Comparison of ENCODE assay signal across 8 mouse cellular contexts in genomic region chr4:152286887-152287286, GRCm38 (mm10). TPM values are rescaled to one million over a fixed set of nuclear protein-coding genes. Genes with fewer than 3 reads are reported as not detected.
DNase-seq lines count a peak whose midpoint lies in the region; ATAC-seq and TF ChIP-seq lines count a peak whose summit lies in the region.

No protein-coding gene starts in this region.

- no peak for TF ChIP-seq CTCF in heart, adult 2 months (IDR thresholded peaks at IDR 0.05)
- no peak for TF ChIP-seq CTCF in forebrain, postnatal 0 days (IDR thresholded peaks at IDR 0.05; ENCODE audit: low read depth)
- no peak for TF ChIP-seq CTCF in kidney, adult 2 months (conservative IDR thresholded peaks at IDR 0.05; ENCODE audit: insufficient read depth, insufficient read length, low read depth, low read length)
- TF ChIP-seq CTCF in layer of hippocampus, adult 2 months (conservative IDR thresholded peaks at IDR 0.05), result no peak

- TF ChIP-seq EP300 in heart, adult 2 months (IDR thresholded peaks at IDR 0.05; ENCODE audit: insufficient read depth, low read depth, low read length), result no peak

- H3K9ac ChIP-seq in heart, adult 2 months (ENCODE audit: low read depth, low read length), result no peak overlapping the region
- no peak overlapping the region for H3K9ac ChIP-seq in heart, embryonic 11.5 days (ENCODE audit: low read depth, low read length)
- peak overlapping the region; percentile 57 for H3K9ac ChIP-seq in forebrain, postnatal 0 days
- H3K9ac ChIP-seq in stomach, embryonic 16.5 days (ENCODE audit: low read length), result no peak overlapping the region

- no peaks in the 10 kb centered on the region for H3K79me2 ChIP-seq in heart, adult 2 months (replicated peaks; ENCODE audit: control insufficient read depth, insufficient read depth, low read length)

- H3K27ac ChIP-seq in heart, adult 2 months, result no peak overlapping the region
- no peak overlapping the region for H3K27ac ChIP-seq in heart, embryonic 11.5 days (ENCODE audit: low read depth, low read length)
- no peak overlapping the region for H3K27ac ChIP-seq in forebrain, postnatal 0 days (ENCODE audit: low read depth, low read length)
- H3K27ac ChIP-seq in kidney, adult 2 months (ENCODE audit: insufficient read depth, low read depth, low read length), result no peak overlapping the region
- no peak overlapping the region for H3K27ac ChIP-seq in stomach, embryonic 16.5 days (ENCODE audit: low read length)
- H3K27ac ChIP-seq in layer of hippocampus, adult 2 months, result no peak overlapping the region

- 6% methylated on average over 26 of the region's 26 CpGs for WGBS in heart, adult 2 months
- 6% methylated on average over 26 of the region's 26 CpGs for WGBS in heart, embryonic 11.5 days (ENCODE audit: insufficient replicate concordance)
- 5% methylated on average over 26 of the region's 26 CpGs for WGBS in forebrain, postnatal 0 days
- 5% methylated on average over 26 of the region's 26 CpGs for WGBS in kidney, adult 2 months
- 4% methylated on average over 26 of the region's 26 CpGs for WGBS in stomach, embryonic 16.5 days

- intact Hi-C loops in heart, adult 2 months (cut with DNase I), result no loop called here

- no peak overlapping the region for H3K4me2 ChIP-seq in heart, embryonic 11.5 days
- peak overlapping the region; percentile 76 for H3K4me2 ChIP-seq in forebrain, postnatal 0 days (ENCODE audit: low read depth)
- H3K4me2 ChIP-seq in stomach, embryonic 16.5 days (ENCODE audit: low read depth, low read length), result peak overlapping the region; percentile 42; the same call in 1 of the 2 replicates

- ATAC-seq in heart, embryonic 11.5 days (replicated peaks; ENCODE audit: insufficient number of reproducible peaks, low FRiP score, low TSS enrichment), result no peak
- no peak for ATAC-seq in forebrain, postnatal 0 days
- ATAC-seq in stomach, embryonic 16.5 days (ENCODE audit: insufficient read depth, low FRiP score), result no peak

- H3K4me1 ChIP-seq in heart, adult 2 months (ENCODE audit: control insufficient read depth, insufficient read depth, low read length), result no peaks in the 10 kb centered on the region
- peaks cover 11% of the 10 kb centered on the region for H3K4me1 ChIP-seq in heart, embryonic 11.5 days (ENCODE audit: control insufficient read depth, insufficient read depth, low read length)
- peaks cover 14% of the 10 kb centered on the region; the same call in 1 of the 2 replicates for H3K4me1 ChIP-seq in forebrain, postnatal 0 days (ENCODE audit: insufficient read depth)
- H3K4me1 ChIP-seq in kidney, adult 2 months (ENCODE audit: control insufficient read depth, insufficient read depth, low read length), result no peaks in the 10 kb centered on the region
- peaks cover 41% of the 10 kb centered on the region for H3K4me1 ChIP-seq in megakaryocyte, embryonic 14.5 days
- H3K4me1 ChIP-seq in stomach, embryonic 16.5 days (ENCODE audit: control insufficient read depth, insufficient read depth, low read length), result peaks cover 28% of the 10 kb centered on the region; the same call in 1 of the 2 replicates

- H3K9me3 ChIP-seq in heart, embryonic 11.5 days (replicated peaks; ENCODE audit: control insufficient read depth, low read length), result no peaks in the 10 kb centered on the region
- no peaks in the 10 kb centered on the region for H3K9me3 ChIP-seq in forebrain, postnatal 0 days (ENCODE audit: low read length)
- no peaks in the 10 kb centered on the region; the same call in 1 of the 2 replicates for H3K9me3 ChIP-seq in megakaryocyte, embryonic 14.5 days
- no peaks in the 10 kb centered on the region for H3K9me3 ChIP-seq in stomach, embryonic 16.5 days (replicated peaks; ENCODE audit: control insufficient read depth, low read length)

- peak; percentile 57 to 76 for DNase-seq in heart, adult 2 months
- DNase-seq in adrenal gland, postnatal 25 days, result peak; percentile 79
- DNase-seq in forebrain, postnatal 0 days, result no peak
- DNase-seq in kidney, adult 2 months, result peak; percentile 73
- no peak for DNase-seq in layer of hippocampus, adult 2 months (ENCODE audit: low spot score in 2 of 2)

- H3K36me3 ChIP-seq in heart, adult 2 months (ENCODE audit: control insufficient read depth, insufficient read depth, low read length), result no peaks in the 10 kb centered on the region
- no peaks in the 10 kb centered on the region for H3K36me3 ChIP-seq in heart, embryonic 11.5 days (ENCODE audit: control insufficient read depth, insufficient read depth, low read length)
- no peaks in the 10 kb centered on the region for H3K36me3 ChIP-seq in forebrain, postnatal 0 days (ENCODE audit: insufficient read depth)
- H3K36me3 ChIP-seq in kidney, adult 2 months (ENCODE audit: control insufficient read depth, insufficient read depth, low read length), result no peaks in the 10 kb centered on the region
- no peaks in the 10 kb centered on the region for H3K36me3 ChIP-seq in megakaryocyte, embryonic 14.5 days (replicated peaks; ENCODE audit: low read length)
- H3K36me3 ChIP-seq in stomach, embryonic 16.5 days (ENCODE audit: control insufficient read depth, insufficient read depth, low read length), result no peaks in the 10 kb centered on the region

- peaks cover 19% of the 10 kb centered on the region for H3K27me3 ChIP-seq in heart, adult 2 months (ENCODE audit: control insufficient read depth, insufficient read depth, low read length)
- H3K27me3 ChIP-seq in heart, embryonic 11.5 days (ENCODE audit: control insufficient read depth, insufficient read depth, low read length), result peaks cover 91% of the 10 kb centered on the region
- H3K27me3 ChIP-seq in forebrain, postnatal 0 days (ENCODE audit: insufficient read depth, low read length), result peaks cover 64% of the 10 kb centered on the region
- H3K27me3 ChIP-seq in kidney, adult 2 months (replicated peaks; ENCODE audit: control insufficient read depth, insufficient read depth, low read length), result no peaks in the 10 kb centered on the region
- peaks cover 93% of the 10 kb centered on the region for H3K27me3 ChIP-seq in megakaryocyte, embryonic 14.5 days (replicated peaks)
- H3K27me3 ChIP-seq in stomach, embryonic 16.5 days (ENCODE audit: control insufficient read depth, insufficient read depth, low read length), result peaks cover 85% of the 10 kb centered on the region

- no peak for TF ChIP-seq POLR2A in heart, adult 2 months (IDR thresholded peaks at IDR 0.05; ENCODE audit: insufficient read depth, low read depth, low read length)
- TF ChIP-seq POLR2A in kidney, adult 2 months (IDR thresholded peaks at IDR 0.05; ENCODE audit: low read depth, low read length), result no peak

- H3K4me3 ChIP-seq in heart, adult 2 months, result no peak overlapping the region
- H3K4me3 ChIP-seq in heart, embryonic 11.5 days (ENCODE audit: low read depth, low read length), result no peak overlapping the region
- H3K4me3 ChIP-seq in forebrain, postnatal 0 days (ENCODE audit: low read depth, low read length), result peak overlapping the region; percentile 37
- no peak overlapping the region for H3K4me3 ChIP-seq in kidney, adult 2 months (ENCODE audit: insufficient read depth, low read depth, low read length)
- peak overlapping the region; percentile 1 for H3K4me3 ChIP-seq in megakaryocyte, embryonic 14.5 days (replicated peaks)
- H3K4me3 ChIP-seq in stomach, embryonic 16.5 days (replicated peaks; ENCODE audit: low read length), result no peak overlapping the region
- H3K4me3 ChIP-seq in layer of hippocampus, adult 2 months, result no peak overlapping the region

RNA-seq across cellular contexts. Expression of gene Hes3, which starts 4.6 kb away (rescaled TPM):
- not detected for total RNA-seq in heart, adult 2 months (2021)
- not detected in 2 replicates for polyA plus RNA-seq in heart, adult 2 months (2012; rRNA removed)
- not detected in 2 replicates for polyA plus RNA-seq in heart, embryonic 11.5 days (2014; fragmentation: Nextera tagmentation; extraction: Ambion mirVana)
- total RNA-seq in adrenal gland, postnatal 25 days (2021), result not detected in 2 replicates
- 0.57 TPM in 1 of 2 replicates, not detected in the other for total RNA-seq in forebrain, postnatal 0 days (2014; rRNA removed)
- polyA plus RNA-seq in forebrain, postnatal 0 days (2015; fragmentation: Nextera tagmentation; extraction: Ambion mirVana), result 0.13 TPM in 1 of 2 replicates, not detected in the other
- polyA plus RNA-seq in kidney, adult 2 months (2012; rRNA removed), result not detected in 2 replicates
- not detected in 2 replicates for polyA plus RNA-seq in megakaryocyte, embryonic 14.5 days (2012; ENCODE audit: insufficient read depth, low replicate concordance)
- not detected in 2 replicates for polyA plus RNA-seq in stomach, embryonic 16.5 days (2015; fragmentation: Nextera tagmentation; extraction: Ambion mirVana)
- total RNA-seq in layer of hippocampus, adult 2 months (2021), result not detected

RNA-seq across cellular contexts. Expression of gene Icmt, which starts 10.1 kb away (rescaled TPM):
- 10 to 100 TPM; 26.4 to 28.2 TPM for total RNA-seq in heart, adult 2 months (2021)
- 17.7 and 27.2 TPM in 2 replicates for polyA plus RNA-seq in heart, adult 2 months (2012; rRNA removed)
- polyA plus RNA-seq in heart, embryonic 11.5 days (2014; fragmentation: Nextera tagmentation; extraction: Ambion mirVana), result 15.9 and 22.6 TPM in 2 replicates
- 44.9 and 48.7 TPM in 2 replicates for total RNA-seq in adrenal gland, postnatal 25 days (2021)
- total RNA-seq in forebrain, postnatal 0 days (2014; rRNA removed), result 24.4 and 28.5 TPM in 2 replicates
- polyA plus RNA-seq in forebrain, postnatal 0 days (2015; fragmentation: Nextera tagmentation; extraction: Ambion mirVana), result 9.8 and 12.7 TPM in 2 replicates
- 31.2 and 32.5 TPM in 2 replicates for polyA plus RNA-seq in kidney, adult 2 months (2012; rRNA removed)
- polyA plus RNA-seq in megakaryocyte, embryonic 14.5 days (2012; ENCODE audit: insufficient read depth, low replicate concordance), result 5.8 and 20.7 TPM in 2 replicates
- 20.1 and 20.8 TPM in 2 replicates for polyA plus RNA-seq in stomach, embryonic 16.5 days (2015; fragmentation: Nextera tagmentation; extraction: Ambion mirVana)
- 10 to 100 TPM; 42.3 to 43.0 TPM for total RNA-seq in layer of hippocampus, adult 2 months (2021)

RNA-seq across cellular contexts. Expression of gene Gpr153, which starts 12.9 kb away (rescaled TPM):
- 10 to 100 TPM in 1 of 2 experiments, 1 to 10 TPM in 1; 8.6 to 11.9 TPM for total RNA-seq in heart, adult 2 months (2021)
- polyA plus RNA-seq in heart, adult 2 months (2012; rRNA removed), result 18.0 and 24.0 TPM in 2 replicates
- polyA plus RNA-seq in heart, embryonic 11.5 days (2014; fragmentation: Nextera tagmentation; extraction: Ambion mirVana), result 7.8 and 9.0 TPM in 2 replicates
- 3.1 and 3.6 TPM in 2 replicates for total RNA-seq in adrenal gland, postnatal 25 days (2021)
- total RNA-seq in forebrain, postnatal 0 days (2014; rRNA removed), result 53.3 and 71.4 TPM in 2 replicates
- 8.2 and 11.4 TPM in 2 replicates for polyA plus RNA-seq in forebrain, postnatal 0 days (2015; fragmentation: Nextera tagmentation; extraction: Ambion mirVana)
- polyA plus RNA-seq in kidney, adult 2 months (2012; rRNA removed), result 6.9 and 9.5 TPM in 2 replicates
- polyA plus RNA-seq in megakaryocyte, embryonic 14.5 days (2012; ENCODE audit: insufficient read depth, low replicate concordance), result 0.11 TPM in 1 of 2 replicates, not detected in the other
- 6.0 and 6.1 TPM in 2 replicates for polyA plus RNA-seq in stomach, embryonic 16.5 days (2015; fragmentation: Nextera tagmentation; extraction: Ambion mirVana)
- total RNA-seq in layer of hippocampus, adult 2 months (2021), result 1 to 10 TPM; 5.6 to 6.4 TPM

RNA-seq across cellular contexts. Expression of gene Rnf207, which starts 31.9 kb away (rescaled TPM):
- total RNA-seq in heart, adult 2 months (2021), result 10 to 100 TPM; 34.5 to 47.7 TPM
- 155 and 167 TPM in 2 replicates for polyA plus RNA-seq in heart, adult 2 months (2012; rRNA removed)
- polyA plus RNA-seq in heart, embryonic 11.5 days (2014; fragmentation: Nextera tagmentation; extraction: Ambion mirVana), result 27.4 and 27.5 TPM in 2 replicates
- total RNA-seq in adrenal gland, postnatal 25 days (2021), result 1.1 TPM in 1 of 2 replicates, not detected in the other
- total RNA-seq in forebrain, postnatal 0 days (2014; rRNA removed), result 2.6 and 4.4 TPM in 2 replicates
- polyA plus RNA-seq in forebrain, postnatal 0 days (2015; fragmentation: Nextera tagmentation; extraction: Ambion mirVana), result 2.7 and 4.2 TPM in 2 replicates
- polyA plus RNA-seq in kidney, adult 2 months (2012; rRNA removed), result 0.19 and 0.67 TPM in 2 replicates
- 1.8 and 3.8 TPM in 2 replicates for polyA plus RNA-seq in megakaryocyte, embryonic 14.5 days (2012; ENCODE audit: insufficient read depth, low replicate concordance)
- polyA plus RNA-seq in stomach, embryonic 16.5 days (2015; fragmentation: Nextera tagmentation; extraction: Ambion mirVana), result 0.66 and 0.84 TPM in 2 replicates
- total RNA-seq in layer of hippocampus, adult 2 months (2021), result 1 to 10 TPM; 6.5 to 7.7 TPM

RNA-seq across cellular contexts. Expression of gene Rpl22, which starts 38.7 kb away (rescaled TPM):
- total RNA-seq in heart, adult 2 months (2021), result 100 to 1,000 TPM; 242 to 276 TPM
- polyA plus RNA-seq in heart, adult 2 months (2012; rRNA removed), result 40.9 and 76.8 TPM in 2 replicates
- polyA plus RNA-seq in heart, embryonic 11.5 days (2014; fragmentation: Nextera tagmentation; extraction: Ambion mirVana), result 285 and 300 TPM in 2 replicates
- total RNA-seq in adrenal gland, postnatal 25 days (2021), result 458 and 532 TPM in 2 replicates
- total RNA-seq in forebrain, postnatal 0 days (2014; rRNA removed), result 313 and 387 TPM in 2 replicates
- 176 and 212 TPM in 2 replicates for polyA plus RNA-seq in forebrain, postnatal 0 days (2015; fragmentation: Nextera tagmentation; extraction: Ambion mirVana)
- 45.4 and 90.1 TPM in 2 replicates for polyA plus RNA-seq in kidney, adult 2 months (2012; rRNA removed)
- 2.6 and 82.5 TPM in 2 replicates for polyA plus RNA-seq in megakaryocyte, embryonic 14.5 days (2012; ENCODE audit: insufficient read depth, low replicate concordance)
- 303 and 377 TPM in 2 replicates for polyA plus RNA-seq in stomach, embryonic 16.5 days (2015; fragmentation: Nextera tagmentation; extraction: Ambion mirVana)
- 100 to 1,000 TPM; 186 to 202 TPM for total RNA-seq in layer of hippocampus, adult 2 months (2021)

Comparison
In these comparisons a context has a peak if more than half of its experiments do, and no peak if none do; other contexts are left out.
1. DNase-seq: peak in heart, adult 2 months (2 of 2), adrenal gland, postnatal 25 days (single experiment) and kidney, adult 2 months (single experiment); none in forebrain, postnatal 0 days (single experiment) and layer of hippocampus, adult 2 months (0 of 2).
2. H3K4me3 ChIP-seq: peak in forebrain, postnatal 0 days (single experiment) and megakaryocyte, embryonic 14.5 days (single experiment); none in heart, adult 2 months (single experiment), heart, embryonic 11.5 days (single experiment), kidney, adult 2 months (single experiment), stomach, embryonic 16.5 days (single experiment) and layer of hippocampus, adult 2 months (single experiment).